Comparison of ENCODE assay signal across 8 mouse cellular contexts in genomic region chr19:36477151-36477550, GRCm38 (mm10).
A peak's percentile ranks its signal among the peaks of the same experiment; 100 is the strongest.
DNase-seq lines count a peak whose midpoint lies in the region; ATAC-seq lines count a peak whose summit lies in the region.

No protein-coding gene starts in this region.

- ATAC-seq in frontal cortex, adult (ENCODE audit: low TSS enrichment), result peak; percentile 60

- DNase-seq in frontal cortex, postnatal 14 days (ENCODE audit: low spot score in 2 of 2), result no peak
- peak; percentile 71 for DNase-seq in right cerebral cortex, adult 18-20 months
- no peak for DNase-seq in right cerebral cortex, postnatal 14 days
- peak; percentile 33 to 51 for DNase-seq in layer of hippocampus, postnatal 36 days
- no peak for DNase-seq in natural killer cell, adult 2 months (ENCODE audit: low spot score in 2 of 2)
- no peak for DNase-seq in adipocyte (ENCODE audit: low spot score)
- DNase-seq in c-Kit-positive CD71-positive TER-119-positive erythroid progenitor cells, embryonic 14.5 days (ENCODE audit: low spot score), result no peak

Comparison
In these comparisons a context has a peak if more than half of its experiments do, and no peak if none do; other contexts are left out.
1. DNase-seq: peak in right cerebral cortex, adult 18-20 months (single experiment) and layer of hippocampus, postnatal 36 days (2 of 2); none in frontal cortex, postnatal 14 days (0 of 2), right cerebral cortex, postnatal 14 days (single experiment), natural killer cell, adult 2 months (0 of 2), adipocyte (single experiment) and c-Kit-positive CD71-positive TER-119-positive erythroid progenitor cells, embryonic 14.5 days (single experiment).